Mouse (Mus musculus) small intestine, adult 2 months (tissue): ENCODE data around the gene Thada. TPM values are rescaled to one million over a fixed set of nuclear protein-coding genes. Genes with fewer than 3 reads are reported as not detected.

Experiments used
- H3K27ac ChIP-seq: fragments of 200-500 bp; 2 replicates; pipeline ENCODE4 v1.5.1; 2012; ENCODE audit warnings: low read depth, low read length, control low read depth, inconsistent platforms; ENCODE audit not compliant: insufficient read depth
- H3K27me3 ChIP-seq: fragments of 200-500 bp; 2 replicates; pipeline ENCODE4 v1.6.1; 2012; ENCODE audit warnings: mild to moderate bottlenecking, moderate library complexity, low read length, inconsistent platforms; ENCODE audit not compliant: control insufficient read depth, insufficient read depth
- H3K36me3 ChIP-seq: fragments of 200-500 bp; 2 replicates; pipeline ENCODE4 v1.6.1; 2012; ENCODE audit warnings: mild to moderate bottlenecking, low read length, control low read depth, inconsistent platforms; ENCODE audit not compliant: control insufficient read depth, insufficient read depth
- H3K4me1 ChIP-seq: fragments of 200-500 bp; 2 replicates; pipeline ENCODE4 v1.6.1; 2012; ENCODE audit warnings: low read length, inconsistent platforms, mixed read lengths; ENCODE audit not compliant: control insufficient read depth, insufficient read depth, insufficient read length
- H3K4me3 ChIP-seq: fragments of 200-500 bp; 2 replicates; pipeline ENCODE4 v1.5.1; 2012; ENCODE audit warnings: low read depth, mild to moderate bottlenecking, control low read depth, inconsistent platforms, low read length, moderate library complexity
- CTCF ChIP-seq: fragments of 200-500 bp; IDR thresholded peaks from 2 replicates; pipeline ENCODE4 v1.5.1; 2012; ENCODE audit warnings: low read depth, mild to moderate bottlenecking, control low read depth, inconsistent platforms, low read length, moderate library complexity, mixed read lengths; ENCODE audit not compliant: insufficient replicate concordance, insufficient read length; ENCODE audit errors: extremely low read depth
- POLR2A ChIP-seq: fragments of 200-500 bp; IDR thresholded peaks from 2 replicates; pipeline ENCODE4 v1.6.1; 2012; ENCODE audit warnings: low read depth, mild to moderate bottlenecking, control low read depth, inconsistent platforms, low read length, moderate library complexity
- WGBS: fragments of 180-500 bp; shearing (Covaris S2); methylation state at CpG from one replicate; pipeline ENCODE4 v1.1.7; 2018; 5-methylcytosine and 5-hydroxymethylcytosine counted together
- polyA plus RNA-seq: library from polyadenylated mRNA; depleted of rRNA; stranded (reverse); fragments of >200 nt; gene quantifications from 2 replicates; pipeline ENCODE4 v1.2.3, GENCODE M21; 2012

The Thada gene
- polyA plus RNA-seq, 1 experiment = 3.5 TPM

GRCm38 (mm10) chr17:84204962-84205361 lies 261.0 kb downstream of the Thada start:
- 85% methylated on average over 5 of the region's 5 CpGs for WGBS
- Histone ChIP-seq H3K36me3 (peaks cover 7% of the 10 kb centered on the region; the same call in 1 of the 2 replicates), H3K4me1 (peaks cover 4% of the 10 kb centered on the region; the same call in 1 of the 2 replicates), H3K4me3 (no peak overlapping the region), H3K27me3 (no peaks in the 10 kb centered on the region), H3K27ac (no peak overlapping the region)
- no peak for TF ChIP-seq POLR2A
- TF ChIP-seq CTCF = no peak

DNA sequence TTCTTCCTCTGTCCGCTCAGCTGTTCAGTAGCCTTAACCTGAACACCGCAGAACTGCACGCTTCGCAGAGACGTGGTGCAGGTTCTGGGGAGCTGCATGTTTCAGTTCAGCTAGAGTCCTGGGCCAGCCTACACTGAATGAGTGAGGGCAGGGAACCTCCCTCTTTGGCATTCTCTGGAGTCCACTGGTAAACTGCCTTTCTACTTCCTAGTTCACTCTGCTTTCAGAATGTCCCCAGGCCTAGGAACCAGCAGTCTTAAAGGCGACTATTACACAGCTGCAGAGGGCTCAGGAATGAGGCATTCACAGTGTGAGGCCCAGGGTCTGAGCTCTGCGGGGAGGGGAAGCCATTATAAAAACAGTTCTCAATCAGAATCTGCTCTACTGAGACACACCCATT lies 262.7 kb downstream of the Thada start:
- Histone ChIP-seq H3K36me3 (peaks cover 5% of the 10 kb centered on the region; the same call in 1 of the 2 replicates), H3K27ac (peak overlapping the region; percentile 13; the same call in 1 of the 2 replicates), H3K4me1 (peaks cover 4% of the 10 kb centered on the region; the same call in 1 of the 2 replicates), H3K4me3 (no peak overlapping the region), H3K27me3 (no peaks in the 10 kb centered on the region)
- TF ChIP-seq POLR2A (no peak), CTCF (no peak)
- 67% methylated on average over 7 of the region's 7 CpGs for WGBS

DNA sequence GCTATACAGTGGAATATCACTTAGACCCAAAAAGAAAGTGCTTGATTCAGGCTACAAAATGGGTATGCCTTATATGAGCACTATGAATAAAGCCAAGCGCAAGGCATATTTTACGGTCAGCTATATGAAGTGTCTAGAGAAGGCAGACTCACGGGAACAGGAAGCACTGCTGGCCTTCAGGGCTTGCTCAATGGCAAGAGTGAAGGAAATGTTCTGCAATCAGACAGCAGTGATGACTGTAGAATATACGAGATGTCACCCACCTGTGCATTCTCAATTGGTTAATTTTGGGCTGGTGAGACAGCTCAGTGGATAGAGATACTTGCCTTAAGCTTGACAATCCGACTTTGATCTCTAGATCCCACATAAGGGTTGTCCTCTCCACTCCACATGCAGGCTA lies 264.8 kb downstream of the Thada start:
- Histone ChIP-seq H3K4me3 (no peak overlapping the region), H3K27ac (no peak overlapping the region), H3K27me3 (no peaks in the 10 kb centered on the region), H3K4me1 (peaks cover 4% of the 10 kb centered on the region; the same call in 1 of the 2 replicates), H3K36me3 (no peaks in the 10 kb centered on the region; the same call in 1 of the 2 replicates)
- WGBS = 92% methylated on average over 5 of the region's 5 CpGs
- no peak for TF ChIP-seq CTCF
- TF ChIP-seq POLR2A = no peak

DNA sequence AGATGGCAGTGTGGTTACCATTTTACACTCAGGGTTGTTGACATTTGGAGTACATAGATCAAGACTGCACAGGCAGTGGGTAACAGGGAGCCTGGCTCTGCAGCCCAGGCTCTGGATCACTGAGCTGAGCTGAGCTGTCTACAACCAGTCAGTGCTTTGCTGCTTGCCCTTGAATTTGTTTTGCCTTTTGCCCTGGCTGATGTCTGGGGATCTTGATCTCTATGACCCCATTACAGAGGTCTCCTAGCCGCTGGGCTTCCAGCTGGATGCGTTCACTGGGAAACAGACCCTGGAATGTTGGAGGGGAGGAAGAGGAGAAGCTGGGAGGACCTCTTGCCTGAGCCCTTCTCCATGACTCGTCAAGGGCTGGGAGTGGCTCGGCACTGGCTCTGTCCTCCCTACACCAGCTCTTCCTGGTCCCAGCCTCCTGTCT lies 268.1 kb downstream of the Thada start:
- no peak overlapping the region for H3K27ac ChIP-seq
- TF ChIP-seq POLR2A (no peak), CTCF (no peak)
- no peak overlapping the region for H3K4me3 ChIP-seq
- 73% methylated on average over 4 of the region's 4 CpGs for WGBS
- no peaks in the 10 kb centered on the region for H3K4me1 ChIP-seq
- H3K27me3 ChIP-seq = no peaks in the 10 kb centered on the region
- no peaks in the 10 kb centered on the region; the same call in 1 of the 2 replicates for H3K36me3 ChIP-seq

GRCm38 (mm10) chr17:84196329-84196728 lies 269.7 kb downstream of the Thada start:
- Histone ChIP-seq H3K27me3 (no peaks in the 10 kb centered on the region), H3K4me3 (no peak overlapping the region), H3K36me3 (peaks cover 4% of the 10 kb centered on the region; the same call in 1 of the 2 replicates), H3K27ac (no peak overlapping the region), H3K4me1 (no peaks in the 10 kb centered on the region)
- no peak for TF ChIP-seq POLR2A
- no peak for TF ChIP-seq CTCF

- no peak overlapping the region for H3K27ac ChIP-seq
- H3K27me3 ChIP-seq = no peaks in the 10 kb centered on the region
- no peaks in the 10 kb centered on the region for H3K4me1 ChIP-seq
- H3K36me3 ChIP-seq = peaks cover 4% of the 10 kb centered on the region; the same call in 1 of the 2 replicates
- no peak overlapping the region for H3K4me3 ChIP-seq
- 87% methylated on average over 3 of the region's 3 CpGs for WGBS
- TF ChIP-seq CTCF = no peak
Measured at GRCm38 (mm10) chr17:84195835-84196234, 270.2 kb downstream of the Thada start.

- H3K4me3 ChIP-seq = no peak overlapping the region
- peaks cover 3% of the 10 kb centered on the region for H3K4me1 ChIP-seq
- H3K27me3 ChIP-seq = no peaks in the 10 kb centered on the region
- 66% methylated on average over 4 of the region's 4 CpGs for WGBS
- no peak overlapping the region for H3K27ac ChIP-seq
- no peak for TF ChIP-seq POLR2A
- TF ChIP-seq CTCF = no peak
- H3K36me3 ChIP-seq = peaks cover 4% of the 10 kb centered on the region; the same call in 1 of the 2 replicates
Measured at GRCm38 (mm10) chr17:84195003-84195395, 271.0 kb downstream of the Thada start.
